Mouse (Mus musculus) kidney, postnatal 25 days (tissue): ENCODE data around the gene Dnaaf3.
A peak's percentile ranks its signal among the peaks of the same experiment; 100 is the strongest.

Experiments used
- DNase-seq, 2 experiments: peaks; one replicate each; pipeline ENCODE4 v3.0.0; 2021; ENCODE audit warnings: mixed read lengths in 2 of 2

Dnaaf3 gene

GRCm38 (mm10) chr7:4498251-4498650, 34.0 kb downstream of the Dnaaf3 start:
- DNase-seq = peak; percentile 56 to 81

GRCm38 (mm10) chr7:4497271-4497903, 34.9 kb downstream of the Dnaaf3 start:
- DNase-seq = no peak

- DNase-seq = no peak
Measured at GRCm38 (mm10) chr7:4496468-4496867, 35.8 kb downstream of the Dnaaf3 start.

GRCm38 (mm10) chr7:4493991-4494390, 38.3 kb downstream of the Dnaaf3 start:
- no peak for DNase-seq

- DNase-seq = no peak
Measured at GRCm38 (mm10) chr7:4492284-4493224, 39.7 kb downstream of the Dnaaf3 start.

- peak; percentile 44 to 58 for DNase-seq
Measured at GRCm38 (mm10) chr7:4491308-4491707, 40.9 kb downstream of the Dnaaf3 start.

GRCm38 (mm10) chr7:4482281-4482680, 50.0 kb downstream of the Dnaaf3 start:
- DNase-seq = no peak

GRCm38 (mm10) chr7:4479674-4480073, 52.6 kb downstream of the Dnaaf3 start:
- peak; percentile 57 to 58 for DNase-seq

- DNase-seq = no peak
Measured at GRCm38 (mm10) chr7:4478796-4479291, 53.4 kb downstream of the Dnaaf3 start.

- peak; percentile 82 to 92 for DNase-seq
Measured at GRCm38 (mm10) chr7:4478021-4478795, 54.0 kb downstream of the Dnaaf3 start.

- no peak for DNase-seq
Measured at GRCm38 (mm10) chr7:4473940-4474339, 58.3 kb downstream of the Dnaaf3 start.
